Mouse (Mus musculus) liver, embryonic 14.5 days (tissue): ENCODE data around the gene Hspa12b. TPM values are rescaled to one million over a fixed set of nuclear protein-coding genes. Genes with fewer than 3 reads are reported as not detected.

ENCODE experiments used
- ATAC-seq: fragments of 200-750 bp; cut with Nextera tagmentation; 2 replicates; pipeline ENCODE4 v1.8.0; 2017; ENCODE audit warnings: moderate number of reproducible peaks, mild to moderate bottlenecking, moderate library complexity; ENCODE audit not compliant: insufficient read depth
- DNase-seq, 3 experiments: peaks; one replicate each; pipeline ENCODE4 v3.0.0-alpha.2; 2012 to 2013; ENCODE audit warnings: low read depth in 3 of 3, low spot score in 3 of 3
- H3K27ac ChIP-seq: fragments of 300-500 bp; sonication (generic); 2 replicates; pipeline ENCODE4 v1.5.1; 2014; ENCODE audit warnings: moderate library complexity, mild to moderate bottlenecking, control low read depth, inconsistent platforms
- H3K27me3 ChIP-seq: fragments of 300-500 bp; sonication (generic); 2 replicates; pipeline ENCODE4 v1.6.1; 2014; ENCODE audit warnings: mild to moderate bottlenecking, low read length, moderate library complexity; ENCODE audit not compliant: control insufficient read depth, insufficient read depth
- H3K36me3 ChIP-seq: fragments of 300-500 bp; sonication (generic); replicated peaks from 2 replicates; pipeline ENCODE4 v1.6.1; 2014; ENCODE audit warnings: low read depth; ENCODE audit not compliant: control insufficient read depth, insufficient read depth
- H3K4me1 ChIP-seq, 2 experiments: fragments of 200-500 bp in 1 of 2; fragments of 300-500 bp in 1 of 2; sonication (generic) in 1 of 2; replicated peaks; 2 replicates each; pipeline ENCODE4 v1.6.1; 2012 to 2014; ENCODE audit warnings: antibody characterized with exemption in 1 of 2, inconsistent platforms in 1 of 2, low read length in 1 of 2; ENCODE audit not compliant: control insufficient read depth in 2 of 2, insufficient read depth in 2 of 2
- H3K4me2 ChIP-seq: fragments of 300-500 bp; sonication (generic); 2 replicates; pipeline ENCODE4 v1.6.1; 2014; ENCODE audit warnings: low read depth, mild to moderate bottlenecking, control low read depth, moderate library complexity
- H3K4me3 ChIP-seq, 2 experiments: fragments of 200-500 bp in 1 of 2; fragments of 300-500 bp in 1 of 2; sonication (generic) in 1 of 2; 2 replicates each; pipeline ENCODE4 v1.5.1; 2012 to 2014; ENCODE audit warnings: low read depth in 2 of 2, low read length in 2 of 2, mild to moderate bottlenecking in 2 of 2, control low read depth in 1 of 2, inconsistent platforms in 1 of 2, moderate library complexity in 1 of 2; ENCODE audit not compliant: insufficient read depth in 1 of 2
- H3K9ac ChIP-seq: fragments of 300-500 bp; sonication (generic); replicated peaks from 2 replicates; pipeline ENCODE4 v1.6.1; 2014; ENCODE audit warnings: mild to moderate bottlenecking, control low read depth, moderate library complexity
- H3K9me3 ChIP-seq: fragments of 300-500 bp; sonication (generic); 2 replicates; pipeline ENCODE4 v1.6.1; 2016; ENCODE audit warnings: low read length, mixed read lengths; ENCODE audit not compliant: control insufficient read depth
- CTCF ChIP-seq: IDR thresholded peaks from 2 replicates; pipeline ENCODE4 v1.5.1; 2016; ENCODE audit warnings: antibody characterized with exemption, low read depth, control low read depth
- EP300 ChIP-seq: IDR thresholded peaks from 2 replicates; pipeline ENCODE4 v1.6.1; 2016; ENCODE audit warnings: antibody characterized with exemption, low read depth
- WGBS: fragments of 180-500 bp; shearing (Covaris S2); extraction: QIAGEN DNeasy Blood & Tissue Kit; methylation state at CpG from one replicate; pipeline ENCODE4 v1.1.7; 2014; ENCODE audit not compliant: insufficient replicate concordance; 5-methylcytosine and 5-hydroxymethylcytosine counted together
- polyA plus RNA-seq, 2 experiments: library from polyadenylated mRNA; depleted of rRNA in 1 of 2; stranded (reverse) in 1 of 2; unstranded in 1 of 2; fragments of >200 nt; fragmentation: Nextera tagmentation in 1 of 2; extraction: Ambion mirVana in 1 of 2; gene quantifications; 2 replicates each; pipeline versions ENCODE4 v1.2.1 to v1.2.3; 2012 to 2014

The Hspa12b gene
- polyA plus RNA-seq, 2 experiments = 0.71 to 2.1 TPM

GRCm38 (mm10) chr2:131190344-131191004, 63.4 kb downstream of the Hspa12b start:
- Histone ChIP-seq H3K4me1 (peaks cover 27 to 33% of the 10 kb centered on the region in 2 experiments), H3K9ac (peak overlapping the region; percentile 95), H3K4me2 (peak overlapping the region; percentile 98), H3K27ac (peak overlapping the region; percentile 90), H3K9me3 (no peaks in the 10 kb centered on the region), H3K36me3 (peaks cover 73% of the 10 kb centered on the region), H3K27me3 (no peaks in the 10 kb centered on the region), H3K4me3 (peak overlapping the region; percentile 45 to 78)
- TF ChIP-seq EP300 = no peak
- no peak for TF ChIP-seq CTCF
- DNase-seq (no peak), ATAC-seq (no peak)
- 85% methylated on average over 10 of the region's 10 CpGs for WGBS

DNA sequence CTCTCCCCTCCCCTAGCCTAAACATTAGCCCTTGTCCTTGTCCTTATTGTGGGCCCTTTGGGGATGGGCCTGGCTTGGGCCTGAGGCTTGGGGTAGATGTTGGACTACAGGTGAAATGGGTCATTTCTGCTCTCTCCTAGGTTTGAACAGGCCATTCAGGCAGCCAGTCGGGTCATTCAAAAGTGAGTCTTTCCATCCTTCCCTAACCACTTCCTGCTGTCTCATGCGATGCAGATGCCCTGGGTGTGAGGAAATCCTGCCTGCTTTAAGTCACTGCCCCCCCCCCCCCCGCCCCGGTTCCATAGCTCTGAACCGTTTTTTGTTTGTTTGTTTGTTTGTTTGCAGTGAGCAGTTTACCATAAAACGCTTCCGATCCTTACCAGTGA, 63.9 kb downstream of the Hspa12b start:
- 68% methylated on average over 7 of the region's 7 CpGs for WGBS
- Histone ChIP-seq H3K4me1 (peaks cover 23 to 28% of the 10 kb centered on the region in 2 experiments), H3K36me3 (peaks cover 78% of the 10 kb centered on the region), H3K9me3 (no peaks in the 10 kb centered on the region), H3K4me2 (peak overlapping the region; percentile 98), H3K4me3 (0 out of 4 replicates have a peak overlapping the region, but pooled peaks of 1 of the 2 experiments have one; percentile 78), H3K27me3 (no peaks in the 10 kb centered on the region), H3K9ac (peak overlapping the region; percentile 95), H3K27ac (peak overlapping the region; percentile 90)
- no peak for TF ChIP-seq EP300
- TF ChIP-seq CTCF = no peak
- DNase-seq (no peak), ATAC-seq (no peak)

Other genes starting within 250 kb of the Hspa12b start
- gene 4930402H24Rik, start 220.9 kb upstream of the Hspa12b start, polyA plus RNA-seq (2012; rRNA removed) = 3.9 and 4.4 TPM in 2 replicates
- gene 4930402H24Rik, start 220.9 kb upstream of the Hspa12b start, polyA plus RNA-seq (2014; fragmentation: Nextera tagmentation; extraction: Ambion mirVana) = 6.9 and 8.6 TPM in 2 replicates
- 3.1 and 3.2 TPM in 2 replicates for gene Atrn, start 220.8 kb upstream of the Hspa12b start, polyA plus RNA-seq (2012; rRNA removed)
- 2.4 and 2.5 TPM in 2 replicates for gene Atrn, start 220.8 kb upstream of the Hspa12b start, polyA plus RNA-seq (2014; fragmentation: Nextera tagmentation; extraction: Ambion mirVana)
- gene Gfra4, start 84.2 kb upstream of the Hspa12b start, polyA plus RNA-seq (2012; rRNA removed) = 0.16 and 0.40 TPM in 2 replicates
- 0.10 and 0.15 TPM in 2 replicates for gene Gfra4, start 84.2 kb upstream of the Hspa12b start, polyA plus RNA-seq (2014; fragmentation: Nextera tagmentation; extraction: Ambion mirVana)
- 0.31 and 0.67 TPM in 2 replicates for gene Adam33, start 63.5 kb upstream of the Hspa12b start, polyA plus RNA-seq (2012; rRNA removed)
- gene Adam33, start 63.5 kb upstream of the Hspa12b start, polyA plus RNA-seq (2014; fragmentation: Nextera tagmentation; extraction: Ambion mirVana) = 0.17 and 0.43 TPM in 2 replicates
- 0.93 and 1.0 TPM in 2 replicates for gene Siglec1, start 40.5 kb upstream of the Hspa12b start, polyA plus RNA-seq (2012; rRNA removed)
- gene Siglec1, start 40.5 kb upstream of the Hspa12b start, polyA plus RNA-seq (2014; fragmentation: Nextera tagmentation; extraction: Ambion mirVana) = 0.70 and 0.78 TPM in 2 replicates
- not detected in 2 replicates for gene Gm11037, start 6.2 kb downstream of the Hspa12b start, polyA plus RNA-seq (2012; rRNA removed)
- gene Gm11037, start 6.2 kb downstream of the Hspa12b start, polyA plus RNA-seq (2014; fragmentation: Nextera tagmentation; extraction: Ambion mirVana) = not detected in 2 replicates
- 105 and 125 TPM in 2 replicates for gene 1700037H04Rik, start 32.8 kb downstream of the Hspa12b start, polyA plus RNA-seq (2012; rRNA removed)
- 129 and 153 TPM in 2 replicates for gene 1700037H04Rik, start 32.8 kb downstream of the Hspa12b start, polyA plus RNA-seq (2014; fragmentation: Nextera tagmentation; extraction: Ambion mirVana)
- 11.0 and 12.4 TPM in 2 replicates for gene Cenpb, start 52.8 kb downstream of the Hspa12b start, polyA plus RNA-seq (2012; rRNA removed)
- 2.7 and 3.0 TPM in 2 replicates for gene Cenpb, start 52.8 kb downstream of the Hspa12b start, polyA plus RNA-seq (2014; fragmentation: Nextera tagmentation; extraction: Ambion mirVana)
- gene Cdc25b, start 59.7 kb downstream of the Hspa12b start, polyA plus RNA-seq (2012; rRNA removed) = 156 and 166 TPM in 2 replicates
- 184 and 209 TPM in 2 replicates for gene Cdc25b, start 59.7 kb downstream of the Hspa12b start, polyA plus RNA-seq (2014; fragmentation: Nextera tagmentation; extraction: Ambion mirVana)
- gene Spef1, start 60.0 kb downstream of the Hspa12b start, polyA plus RNA-seq (2012; rRNA removed) = 2.2 TPM in 2 replicates
- 1.3 and 1.4 TPM in 2 replicates for gene Spef1, start 60.0 kb downstream of the Hspa12b start, polyA plus RNA-seq (2014; fragmentation: Nextera tagmentation; extraction: Ambion mirVana)
- 19.5 and 20.0 TPM in 2 replicates for gene Ap5s1, start 79.8 kb downstream of the Hspa12b start, polyA plus RNA-seq (2012; rRNA removed)
- gene Ap5s1, start 79.8 kb downstream of the Hspa12b start, polyA plus RNA-seq (2014; fragmentation: Nextera tagmentation; extraction: Ambion mirVana) = 13.1 and 17.0 TPM in 2 replicates
- 25.9 and 31.5 TPM in 2 replicates for gene Mavs, start 106.8 kb downstream of the Hspa12b start, polyA plus RNA-seq (2012; rRNA removed)
- gene Mavs, start 106.8 kb downstream of the Hspa12b start, polyA plus RNA-seq (2014; fragmentation: Nextera tagmentation; extraction: Ambion mirVana) = 25.9 and 27.4 TPM in 2 replicates
- 9.5 and 14.3 TPM in 2 replicates for gene Pank2, start 135.2 kb downstream of the Hspa12b start, polyA plus RNA-seq (2012; rRNA removed)
- 24.3 and 26.9 TPM in 2 replicates for gene Pank2, start 135.2 kb downstream of the Hspa12b start, polyA plus RNA-seq (2014; fragmentation: Nextera tagmentation; extraction: Ambion mirVana)
- 0.49 and 0.55 TPM in 2 replicates for gene Rnf24, start 225.6 kb downstream of the Hspa12b start, polyA plus RNA-seq (2012; rRNA removed)
- gene Rnf24, start 225.6 kb downstream of the Hspa12b start, polyA plus RNA-seq (2014; fragmentation: Nextera tagmentation; extraction: Ambion mirVana) = 0.32 and 0.38 TPM in 2 replicates